Mouse (Mus musculus): ENCODE data around the gene Smg6. TPM values are rescaled to one million over a fixed set of nuclear protein-coding genes. Genes with fewer than 3 reads are reported as not detected.

Gene Smg6
- total RNA-seq, 2 experiments from 2014 or later = 22.0 to 22.9 TPM

GRCm38 (mm10) chr11:74924149-74924548 is 1.5 kb upstream of the Smg6 start:
- intact Hi-C loops (cut with DNase I) = no loop called here
- DNase-seq (ENCODE audit: low spot score in 2 of 2) = peak in 1 of 2 experiments; percentile 35

GRCm38 (mm10) chr11:74926388-74927005 is 874 bp downstream of the Smg6 start:
- intact Hi-C loops (cut with DNase I) = no loop called here
- DNase-seq (ENCODE audit: low spot score in 2 of 2) = peak in 1 of 2 experiments; percentile 26

- DNase-seq (ENCODE audit: low spot score in 2 of 2) = no peak
- intact Hi-C loops (cut with DNase I) = no loop called here
Measured at GRCm38 (mm10) chr11:74927236-74927725, 1.7 kb downstream of the Smg6 start.

GRCm38 (mm10) chr11:74929111-74929510 is 3.5 kb downstream of the Smg6 start:
- no peak for DNase-seq (ENCODE audit: low spot score in 2 of 2)
- intact Hi-C loops (cut with DNase I) = no loop called here

- intact Hi-C loops (cut with DNase I) = no loop called here
- DNase-seq (ENCODE audit: low spot score in 2 of 2) = no peak
Measured at GRCm38 (mm10) chr11:74930391-74930790, 4.8 kb downstream of the Smg6 start.

- intact Hi-C loops (cut with DNase I) = loop anchor here (1.0 to 10.0 kb wide), 2 partner anchors 224 to 348 kb away; no protein-coding TSS in a partner anchor
- DNase-seq (ENCODE audit: low spot score in 2 of 2) = peak; percentile 30 to 72
Measured at GRCm38 (mm10) chr11:74946348-74946747, 20.7 kb downstream of the Smg6 start.

- DNase-seq (ENCODE audit: low spot score in 2 of 2) = no peak
- intact Hi-C loops (cut with DNase I) = no loop called here
Measured at GRCm38 (mm10) chr11:74954901-74955300, 29.3 kb downstream of the Smg6 start.

GRCm38 (mm10) chr11:74956006-74956405 is 30.4 kb downstream of the Smg6 start:
- intact Hi-C loops (cut with DNase I) = no loop called here

GRCm38 (mm10) chr11:74957600-74957999 is 32.0 kb downstream of the Smg6 start:
- intact Hi-C loops (cut with DNase I) = no loop called here
- DNase-seq (ENCODE audit: low spot score in 2 of 2) = no peak

More at GRCm38 (mm10) chr11:74956006-74956405, 30.4 kb downstream of the Smg6 start:
- DNase-seq (ENCODE audit: low spot score in 2 of 2) = no peak

- intact Hi-C loops (cut with DNase I) = no loop called here
- DNase-seq (ENCODE audit: low spot score in 2 of 2) = no peak
Measured at GRCm38 (mm10) chr11:74959501-74959900, 33.9 kb downstream of the Smg6 start.

- intact Hi-C loops (cut with DNase I) = no loop called here
- no peak for DNase-seq (ENCODE audit: low spot score in 2 of 2)
Measured at GRCm38 (mm10) chr11:74960031-74960551, 34.5 kb downstream of the Smg6 start.

- no peak for DNase-seq (ENCODE audit: low spot score in 2 of 2)
- intact Hi-C loops (cut with DNase I) = no loop called here
Measured at GRCm38 (mm10) chr11:74961953-74962352, 36.3 kb downstream of the Smg6 start.

- intact Hi-C loops (cut with DNase I) = no loop called here
- DNase-seq (ENCODE audit: low spot score in 2 of 2) = peak in 1 of 2 experiments; percentile 5
Measured at GRCm38 (mm10) chr11:74962846-74963407, 37.3 kb downstream of the Smg6 start.

GRCm38 (mm10) chr11:74965516-74965915 is 39.9 kb downstream of the Smg6 start:
- DNase-seq (ENCODE audit: low spot score in 2 of 2) = no peak
- intact Hi-C loops (cut with DNase I) = no loop called here

GRCm38 (mm10) chr11:74973290-74974157 is 47.9 kb downstream of the Smg6 start:
- no peak for DNase-seq (ENCODE audit: low spot score in 2 of 2)
- intact Hi-C loops (cut with DNase I) = no loop called here

- intact Hi-C loops (cut with DNase I) = no loop called here
- no peak for DNase-seq (ENCODE audit: low spot score in 2 of 2)
Measured at GRCm38 (mm10) chr11:74974615-74975014, 49.0 kb downstream of the Smg6 start.

- intact Hi-C loops (cut with DNase I) = no loop called here
- DNase-seq (ENCODE audit: low spot score in 2 of 2) = no peak
Measured at GRCm38 (mm10) chr11:74976835-74977687, 51.4 kb downstream of the Smg6 start.

- peak; percentile 69 to 76 for DNase-seq (ENCODE audit: low spot score in 2 of 2)
- intact Hi-C loops (cut with DNase I) = loop anchor here (2.0 kb wide), 1 partner anchor 189 kb away; no protein-coding TSS in a partner anchor
Measured at GRCm38 (mm10) chr11:74981464-74981863, 55.8 kb downstream of the Smg6 start.

GRCm38 (mm10) chr11:74982241-74982640 is 56.6 kb downstream of the Smg6 start:
- no peak for DNase-seq (ENCODE audit: low spot score in 2 of 2)
- intact Hi-C loops (cut with DNase I) = no loop called here

Measured in left cerebral cortex, postnatal 14 days (tissue).